Mouse (Mus musculus): ENCODE results near the gene Coro1c.

Coro1c gene

GRCm38 (mm10) chr5:113796401-113797148 lies 112.0 kb downstream of the Coro1c start:
- no peak for DNase-seq (ENCODE audit: low spot score)
